Mouse (Mus musculus) G1E (cell line): ENCODE measurements around the gene Tec. TPM values are rescaled to one million over a fixed set of nuclear protein-coding genes. Genes with fewer than 3 reads are reported as not detected.
A peak's percentile ranks its signal among the peaks of the same experiment; 100 is the strongest.

Experiments
- ATAC-seq: 2 replicates; pipeline ENCODE4 v1.8.0; 2016; ENCODE audit warnings: mild to moderate bottlenecking; ENCODE audit not compliant: insufficient number of reproducible peaks, poor library complexity, low FRiP score, severe bottlenecking; ENCODE audit errors: extremely low read depth
- DNase-seq: peaks from one replicate; pipeline ENCODE4 v3.0.0; 2012; ENCODE audit warnings: low spot score
- H3K27me3 ChIP-seq: 2 replicates; pipeline ENCODE4 v1.6.1; 2012; ENCODE audit warnings: mild to moderate bottlenecking, low read length, inconsistent platforms; ENCODE audit not compliant: insufficient read depth
- H3K36me3 ChIP-seq: replicated peaks from 2 replicates; pipeline ENCODE3; 2012; ENCODE audit warnings: mild to moderate bottlenecking, inconsistent platforms
- H3K4me1 ChIP-seq: 2 replicates; pipeline ENCODE4 v1.6.1; 2012; ENCODE audit warnings: low read depth, low read length, inconsistent platforms, mixed read lengths; ENCODE audit not compliant: insufficient read depth
- H3K4me3 ChIP-seq: 2 replicates; pipeline ENCODE4 v1.5.1; 2012; ENCODE audit warnings: low read depth, mild to moderate bottlenecking, inconsistent platforms, low read length, moderate library complexity, mixed read lengths
- H3K9me3 ChIP-seq: replicated peaks from 2 replicates; pipeline ENCODE4 v1.6.1; 2012; ENCODE audit warnings: inconsistent platforms
- CTCF ChIP-seq: IDR thresholded peaks from 2 replicates; pipeline ENCODE4 v1.5.1; 2012; ENCODE audit warnings: low read depth, low read length, inconsistent platforms, mixed read lengths
- GATA1 ChIP-seq: IDR thresholded peaks from 2 replicates; pipeline ENCODE4 v1.6.1; 2012; ENCODE audit warnings: borderline replicate concordance, low read length, inconsistent platforms, mixed read lengths
- GATA2 ChIP-seq: IDR thresholded peaks from 2 replicates; pipeline ENCODE4 v1.6.1; 2012; ENCODE audit warnings: low read depth, low read length, inconsistent platforms, borderline replicate concordance
- POLR2AphosphoS5 ChIP-seq: IDR thresholded peaks from 2 replicates; pipeline ENCODE4 v1.6.1; 2012; ENCODE audit warnings: low read depth, low read length, inconsistent platforms; ENCODE audit not compliant: insufficient replicate concordance
- TAL1 ChIP-seq: conservative IDR thresholded peaks from 2 replicates; pipeline ENCODE4 v1.6.1; 2012; ENCODE audit warnings: low read depth, low read length, inconsistent platforms, mixed read lengths
- polyA plus RNA-seq: library from polyadenylated mRNA; stranded (reverse); fragments of >175 nt; gene quantifications from 2 replicates; pipeline ENCODE4 v1.2.3, GENCODE M21; 2012
- total RNA-seq, 2 experiments: library from RNA; stranded (forward) in 1 of 2; stranded (reverse) in 1 of 2; fragments of 200-1000 nt in 1 of 2; fragments of >200 nt in 1 of 2; fragmentation: Nextera tagmentation in 1 of 2; gene quantifications; 2 replicates each; pipeline ENCODE4 v1.2.3; 2014 to 2017

The Tec gene
- total and polyA plus RNA-seq, 3 experiments: 2.9 to 91.6 (median 45.7) TPM

DNA sequence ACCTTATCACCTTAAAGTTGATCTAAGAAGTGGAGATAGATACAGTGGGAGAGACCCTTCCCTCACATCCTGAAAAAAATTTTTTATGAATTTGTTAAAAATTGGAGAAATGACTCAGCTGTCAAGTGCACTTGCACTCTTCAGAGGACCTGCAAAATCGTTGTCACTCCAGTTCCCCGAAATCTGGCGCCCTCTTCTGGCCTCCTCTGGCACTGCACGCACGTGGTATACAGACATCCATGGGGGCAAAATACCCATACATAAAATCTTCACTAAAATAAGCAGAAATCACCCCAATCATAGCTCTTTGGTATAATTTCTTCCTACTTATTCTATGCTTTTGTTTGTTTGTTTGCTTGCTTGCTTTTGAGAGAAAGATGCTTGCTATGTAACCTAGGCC is 25.7 kb upstream of the Tec start:
- TF ChIP-seq TAL1 (no peak), CTCF (peak; percentile 53; the same call in 1 of the 2 replicates)
- Histone ChIP-seq H3K4me1 (peaks cover 39% of the 10 kb centered on the region), H3K36me3 (no peaks in the 10 kb centered on the region), H3K9me3 (no peaks in the 10 kb centered on the region), H3K27me3 (no peaks in the 10 kb centered on the region; the same call in 1 of the 2 replicates), H3K4me3 (no peak overlapping the region)
- DNase-seq (no peak), ATAC-seq (no peak)

DNA sequence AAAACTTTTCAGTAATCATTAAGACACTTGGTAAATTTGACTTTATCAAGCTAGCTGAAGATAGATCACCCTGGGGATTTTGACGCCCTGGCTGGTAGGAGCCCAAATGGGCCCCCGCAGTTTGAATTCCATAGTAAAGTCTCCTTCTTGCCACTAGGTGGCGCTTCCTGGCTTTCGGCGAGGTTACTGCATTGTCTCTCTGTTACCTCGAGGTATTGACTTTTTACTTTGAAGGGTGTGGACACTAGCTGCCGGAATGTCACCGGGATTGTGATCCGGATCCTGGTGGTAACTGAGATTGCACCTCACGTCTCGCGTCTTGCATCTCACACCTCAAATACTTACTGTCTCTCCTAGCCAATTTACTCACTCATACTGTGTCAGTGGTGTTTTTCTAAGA is 23.3 kb upstream of the Tec start:
- H3K36me3 ChIP-seq: no peaks in the 10 kb centered on the region
- no peak; the same call in 1 of the 2 replicates for ATAC-seq
- TF ChIP-seq GATA2 (no peak), POLR2AphosphoS5 (no peak), CTCF (peak; percentile 73), TAL1 (no peak)
- no peaks in the 10 kb centered on the region for H3K9me3 ChIP-seq
- no peaks in the 10 kb centered on the region for H3K27me3 ChIP-seq
- no peak overlapping the region for H3K4me3 ChIP-seq
- peaks cover 21% of the 10 kb centered on the region for H3K4me1 ChIP-seq
- DNase-seq: no peak

GRCm38 (mm10) chr5:72888260-72888659 is 20.0 kb upstream of the Tec start:
- Histone ChIP-seq H3K27me3 (no peaks in the 10 kb centered on the region), H3K4me3 (no peak overlapping the region), H3K36me3 (no peaks in the 10 kb centered on the region), H3K4me1 (peaks cover 10% of the 10 kb centered on the region), H3K9me3 (no peaks in the 10 kb centered on the region)
- no peak for DNase-seq
- TF ChIP-seq TAL1: no peak
- TF ChIP-seq POLR2AphosphoS5: no peak
- TF ChIP-seq GATA2: no peak
- TF ChIP-seq GATA1: no peak
- no peak for TF ChIP-seq CTCF
- no peak for ATAC-seq

DNA sequence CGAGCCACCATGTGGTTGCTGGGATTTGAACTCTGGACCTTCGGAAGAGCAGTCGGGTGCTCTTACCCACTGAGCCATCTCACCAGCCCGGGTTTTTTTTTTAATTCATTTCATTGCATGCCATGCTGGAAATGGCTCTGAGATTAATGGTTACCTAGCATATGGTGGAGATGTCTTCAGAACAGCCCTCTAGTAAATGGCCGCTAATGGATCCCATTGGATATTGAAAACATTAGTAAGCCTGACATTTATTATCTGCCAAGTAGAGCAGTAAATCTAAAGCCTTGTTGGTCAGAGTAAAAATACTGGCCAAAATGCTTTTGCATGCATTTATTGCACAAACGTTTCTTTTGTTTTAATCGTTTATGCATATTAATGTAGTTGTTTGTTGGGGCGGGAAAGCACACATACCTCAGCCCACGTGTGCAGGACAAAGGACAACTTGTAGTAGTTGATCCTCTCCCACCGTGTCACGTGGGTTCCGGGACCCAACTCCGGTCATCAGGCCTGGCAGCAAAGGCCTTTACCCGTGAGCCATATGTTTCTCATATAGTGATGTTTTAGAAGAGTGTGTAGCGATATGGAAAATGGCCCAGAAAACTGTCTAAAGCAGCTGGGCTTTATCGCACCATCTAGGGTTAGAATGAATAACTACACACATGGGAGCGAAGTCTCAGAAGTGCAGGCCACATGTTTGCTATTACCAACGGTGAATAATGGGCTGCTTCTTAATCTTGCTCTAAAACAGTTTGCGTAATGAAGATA is 18.4 kb upstream of the Tec start:
- no peak for DNase-seq
- Histone ChIP-seq H3K4me1 (peaks cover 10% of the 10 kb centered on the region), H3K9me3 (no peaks in the 10 kb centered on the region), H3K27me3 (no peaks in the 10 kb centered on the region), H3K4me3 (no peak overlapping the region), H3K36me3 (no peaks in the 10 kb centered on the region)
- ATAC-seq: no peak
- TF ChIP-seq CTCF (no peak), GATA2 (no peak), TAL1 (no peak), GATA1 (no peak), POLR2AphosphoS5 (no peak)

GRCm38 (mm10) chr5:72883706-72884105 is 15.4 kb upstream of the Tec start:
- Histone ChIP-seq H3K9me3 (no peaks in the 10 kb centered on the region), H3K4me3 (no peak overlapping the region), H3K36me3 (no peaks in the 10 kb centered on the region), H3K4me1 (peaks cover 13% of the 10 kb centered on the region), H3K27me3 (peaks cover 20% of the 10 kb centered on the region)
- no peak for TF ChIP-seq GATA2
- TF ChIP-seq GATA1: no peak
- no peak for TF ChIP-seq POLR2AphosphoS5
- no peak for TF ChIP-seq CTCF
- TF ChIP-seq TAL1: no peak
- ATAC-seq: no peak
- no peak for DNase-seq

- no peaks in the 10 kb centered on the region for H3K36me3 ChIP-seq
- ATAC-seq: no peak
- H3K4me1 ChIP-seq: peaks cover 15% of the 10 kb centered on the region
- TF ChIP-seq GATA1 (no peak), CTCF (no peak)
- no peak overlapping the region for H3K4me3 ChIP-seq
- no peak for DNase-seq
- peaks cover 26% of the 10 kb centered on the region for H3K27me3 ChIP-seq
- no peaks in the 10 kb centered on the region for H3K9me3 ChIP-seq
These were observed 14.1 kb upstream of the Tec start for GRCm38 (mm10) chr5:72882412-72882765.
